Mouse (Mus musculus) neural tube, embryonic 11.5 days (tissue): ENCODE data around the gene Ccdc34. TPM values are rescaled to one million over a fixed set of nuclear protein-coding genes. Genes with fewer than 3 reads are reported as not detected.

Source experiments
- ATAC-seq: fragments of 200-750 bp; cut with Nextera tagmentation; 2 replicates; pipeline ENCODE4 v1.8.0; 2017; ENCODE audit warnings: moderate number of reproducible peaks, mild to moderate bottlenecking, moderate TSS enrichment, moderate library complexity; ENCODE audit not compliant: insufficient read depth, low FRiP score, low TSS enrichment
- DNase-seq: peaks from one replicate; pipeline ENCODE4 v3.0.0-alpha.2; 2015; ENCODE audit warnings: low spot score
- H3K27ac ChIP-seq: fragments of 300-500 bp; sonication (generic); 2 replicates; pipeline ENCODE4 v1.5.1; 2014; ENCODE audit warnings: low read depth, mild to moderate bottlenecking, low read length
- H3K27me3 ChIP-seq: fragments of 300-500 bp; sonication (generic); 2 replicates; pipeline ENCODE4 v1.6.1; 2014; ENCODE audit warnings: mild to moderate bottlenecking, low read length, mixed read lengths; ENCODE audit not compliant: control insufficient read depth, insufficient read depth
- H3K36me3 ChIP-seq: fragments of 300-500 bp; sonication (generic); 2 replicates; pipeline ENCODE4 v1.6.1; 2014; ENCODE audit warnings: mild to moderate bottlenecking, low read length, moderate library complexity, mixed read lengths; ENCODE audit not compliant: control insufficient read depth, insufficient read depth
- H3K4me1 ChIP-seq: fragments of 300-500 bp; sonication (generic); 2 replicates; pipeline ENCODE4 v1.6.1; 2014; ENCODE audit warnings: low read length, mixed read lengths; ENCODE audit not compliant: control insufficient read depth, insufficient read depth
- H3K4me2 ChIP-seq: fragments of 300-500 bp; sonication (generic); 2 replicates; pipeline ENCODE4 v1.6.1; 2014; ENCODE audit warnings: low read depth, mild to moderate bottlenecking, moderate library complexity
- H3K4me3 ChIP-seq: fragments of 300-500 bp; sonication (generic); 2 replicates; pipeline ENCODE4 v1.5.1; 2014; ENCODE audit warnings: low read depth, low read length
- H3K9ac ChIP-seq: fragments of 300-500 bp; sonication (generic); 2 replicates; pipeline ENCODE4 v1.6.1; 2014; ENCODE audit warnings: mild to moderate bottlenecking, low read length
- H3K9me3 ChIP-seq: fragments of 300-500 bp; sonication (generic); 2 replicates; pipeline ENCODE4 v1.6.1; 2016; ENCODE audit warnings: low read length; ENCODE audit not compliant: control insufficient read depth
- WGBS: fragments of 180-500 bp; shearing (Covaris S2); extraction: QIAGEN DNeasy Blood & Tissue Kit; methylation state at CpG from one replicate; pipeline ENCODE4 v1.1.7; 2014; 5-methylcytosine and 5-hydroxymethylcytosine counted together
- polyA plus RNA-seq: library from polyadenylated mRNA; unstranded; fragments of >200 nt; fragmentation: Nextera tagmentation; extraction: Ambion mirVana; gene quantifications from 2 replicates; pipeline ENCODE4 v1.2.1, GENCODE M21; 2014

Ccdc34 gene
- polyA plus RNA-seq, 1 experiment from 2014 or later: 52.3 TPM

- Histone ChIP-seq H3K27me3 (no peaks in the 10 kb centered on the region), H3K36me3 (peaks cover 2% of the 10 kb centered on the region), H3K9me3 (no peaks in the 10 kb centered on the region), H3K4me3 (no peak overlapping the region), H3K4me2 (no peak overlapping the region), H3K9ac (no peak overlapping the region), H3K4me1 (no peaks in the 10 kb centered on the region), H3K27ac (no peak overlapping the region)
- DNase-seq (no peak), ATAC-seq (no peak)
- WGBS: 94% methylated on average over 3 of the region's 3 CpGs
Measured at GRCm38 (mm10) chr2:110005596-110006239, 11.9 kb upstream of the Ccdc34 start.

GRCm38 (mm10) chr2:110007423-110008267, 10.0 kb upstream of the Ccdc34 start:
- Histone ChIP-seq H3K4me2 (no peak overlapping the region), H3K4me1 (no peaks in the 10 kb centered on the region), H3K9ac (no peak overlapping the region), H3K4me3 (no peak overlapping the region), H3K9me3 (no peaks in the 10 kb centered on the region), H3K27me3 (no peaks in the 10 kb centered on the region), H3K36me3 (peaks cover 5% of the 10 kb centered on the region), H3K27ac (no peak overlapping the region)
- DNase-seq (no peak), ATAC-seq (no peak)
- 96% methylated on average over 10 of the region's 10 CpGs for WGBS

GRCm38 (mm10) chr2:110009449-110009848, 8.2 kb upstream of the Ccdc34 start:
- H3K4me3 ChIP-seq: no peak overlapping the region
- no peaks in the 10 kb centered on the region for H3K27me3 ChIP-seq
- ATAC-seq (no peak), DNase-seq (no peak)
- H3K36me3 ChIP-seq: peaks cover 5% of the 10 kb centered on the region
- H3K9me3 ChIP-seq: no peaks in the 10 kb centered on the region
- H3K4me1 ChIP-seq: no peaks in the 10 kb centered on the region
- H3K9ac ChIP-seq: no peak overlapping the region
- H3K4me2 ChIP-seq: no peak overlapping the region
- no peak overlapping the region for H3K27ac ChIP-seq

GRCm38 (mm10) chr2:110012184-110012725, 5.4 kb upstream of the Ccdc34 start:
- DNase-seq (no peak), ATAC-seq (no peak)
- H3K4me3 ChIP-seq: no peak overlapping the region
- WGBS: 88% methylated on average over 13 of the region's 13 CpGs
- no peaks in the 10 kb centered on the region for H3K4me1 ChIP-seq
- H3K27ac ChIP-seq: no peak overlapping the region
- H3K9me3 ChIP-seq: no peaks in the 10 kb centered on the region
- H3K27me3 ChIP-seq: no peaks in the 10 kb centered on the region
- peaks cover 5% of the 10 kb centered on the region for H3K36me3 ChIP-seq
- no peak overlapping the region for H3K4me2 ChIP-seq
- no peak overlapping the region for H3K9ac ChIP-seq

GRCm38 (mm10) chr2:110017087-110017486, 530 bp upstream of the Ccdc34 start:
- Histone ChIP-seq H3K4me3 (peak overlapping the region; percentile 79), H3K27me3 (no peaks in the 10 kb centered on the region), H3K9ac (peak overlapping the region; percentile 93; the same call in 1 of the 2 replicates), H3K27ac (peak overlapping the region; percentile 88; the same call in 1 of the 2 replicates), H3K4me1 (peaks cover 15% of the 10 kb centered on the region), H3K9me3 (no peaks in the 10 kb centered on the region), H3K36me3 (no peaks in the 10 kb centered on the region), H3K4me2 (peak overlapping the region; percentile 77)
- ATAC-seq: 0 out of 2 replicates have a peak, but pooled peaks have one; percentile 16
- WGBS: 46% methylated on average over 7 of the region's 7 CpGs
- DNase-seq: no peak

GRCm38 (mm10) chr2:110019656-110020055, 2.0 kb downstream of the Ccdc34 start:
- Histone ChIP-seq H3K9ac (no peak overlapping the region), H3K9me3 (no peaks in the 10 kb centered on the region), H3K36me3 (peaks cover 5% of the 10 kb centered on the region), H3K4me1 (peaks cover 15% of the 10 kb centered on the region), H3K27me3 (no peaks in the 10 kb centered on the region), H3K27ac (no peak overlapping the region), H3K4me2 (peak overlapping the region; percentile 7), H3K4me3 (no peak overlapping the region)
- ATAC-seq (no peak), DNase-seq (no peak)
- 89% methylated on average over 4 of the region's 4 CpGs for WGBS

- H3K9ac ChIP-seq: no peak overlapping the region
- H3K4me1 ChIP-seq: peaks cover 15% of the 10 kb centered on the region
- H3K27ac ChIP-seq: no peak overlapping the region
- no peak for ATAC-seq
- H3K9me3 ChIP-seq: no peaks in the 10 kb centered on the region
- H3K36me3 ChIP-seq: peaks cover 5% of the 10 kb centered on the region
- DNase-seq: no peak
- H3K4me2 ChIP-seq: no peak overlapping the region
- H3K4me3 ChIP-seq: no peak overlapping the region
- WGBS: 100% methylated on average over 1 of the region's 1 CpGs
- H3K27me3 ChIP-seq: no peaks in the 10 kb centered on the region
Measured at GRCm38 (mm10) chr2:110020430-110020829, 2.8 kb downstream of the Ccdc34 start.

GRCm38 (mm10) chr2:110036265-110036664, 18.6 kb downstream of the Ccdc34 start:
- DNase-seq (no peak), ATAC-seq (no peak)
- WGBS: 48% methylated on average over 4 of the region's 4 CpGs
- Histone ChIP-seq H3K27me3 (no peaks in the 10 kb centered on the region), H3K36me3 (no peaks in the 10 kb centered on the region), H3K4me1 (no peaks in the 10 kb centered on the region; the same call in 1 of the 2 replicates), H3K4me3 (no peak overlapping the region), H3K9ac (no peak overlapping the region), H3K9me3 (no peaks in the 10 kb centered on the region), H3K4me2 (no peak overlapping the region), H3K27ac (no peak overlapping the region)
